Mouse (Mus musculus) embryonic facial prominence, embryonic 10.5 days (tissue): ENCODE results near the gene Olfr523. TPM values are rescaled to one million over a fixed set of nuclear protein-coding genes. Genes with fewer than 3 reads are reported as not detected.

ENCODE experiments used
- DNase-seq: peaks from one replicate; pipeline ENCODE4 v3.0.0-alpha.2; 2017; ENCODE audit warnings: low spot score
- H3K27ac ChIP-seq: fragments of 300-500 bp; sonication (generic); replicated peaks from 2 replicates; pipeline ENCODE4 v1.5.1; 2016; ENCODE audit warnings: mild to moderate bottlenecking
- H3K27me3 ChIP-seq: fragments of 300-500 bp; sonication (generic); replicated peaks from 2 replicates; pipeline ENCODE4 v1.6.1; 2016; ENCODE audit warnings: low read depth, mild to moderate bottlenecking; ENCODE audit not compliant: poor library complexity, severe bottlenecking
- H3K36me3 ChIP-seq: fragments of 300-500 bp; sonication (generic); replicated peaks from 2 replicates; pipeline ENCODE4 v1.6.1; 2016; ENCODE audit warnings: mild to moderate bottlenecking, moderate library complexity
- H3K4me1 ChIP-seq: fragments of 300-500 bp; sonication (generic); 2 replicates; pipeline ENCODE4 v1.6.1; 2016
- H3K4me3 ChIP-seq: fragments of 300-500 bp; sonication (generic); 2 replicates; pipeline ENCODE4 v1.5.1; 2016; ENCODE audit warnings: mild to moderate bottlenecking, moderate library complexity
- H3K9me3 ChIP-seq: fragments of 300-500 bp; sonication (generic); 2 replicates; pipeline ENCODE4 v1.6.1; 2016; ENCODE audit warnings: mild to moderate bottlenecking
- WGBS: fragments of 180-500 bp; shearing (Covaris S2); methylation state at CpG from one replicate; pipeline ENCODE4 v1.1.7; 2016; 5-methylcytosine and 5-hydroxymethylcytosine counted together
- polyA plus RNA-seq: library from polyadenylated mRNA; unstranded; fragments of >200 nt; fragmentation: Nextera tagmentation; extraction: Ambion mirVana; gene quantifications from 2 replicates; pipeline ENCODE4 v1.2.1, GENCODE M21; 2016

The Olfr523 gene
- polyA plus RNA-seq, 1 experiment from 2014 or later: not detected

DNA sequence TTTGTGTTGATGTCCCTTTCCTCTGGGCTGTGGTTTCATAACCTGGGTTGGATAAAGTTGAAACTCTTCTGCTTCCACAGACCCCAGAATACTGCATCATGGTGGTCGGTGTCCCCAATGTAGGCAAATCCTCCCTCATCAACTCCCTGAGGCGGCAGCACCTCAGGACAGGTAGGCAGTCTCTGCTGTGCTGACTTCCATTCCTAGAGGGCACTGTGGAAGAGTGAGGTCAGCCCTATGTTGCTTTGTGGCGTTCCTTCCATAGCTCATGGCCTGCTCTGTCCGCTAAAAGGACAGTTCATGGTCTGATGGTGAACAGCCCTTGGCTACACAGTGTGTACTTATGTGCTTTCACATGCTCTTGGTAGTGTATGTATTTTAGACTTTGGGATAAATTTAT, 28.5 kb upstream of the Olfr523 start:
- H3K9me3 ChIP-seq: no peaks in the 10 kb centered on the region
- no peaks in the 10 kb centered on the region for H3K27me3 ChIP-seq
- no peak overlapping the region for H3K4me3 ChIP-seq
- H3K36me3 ChIP-seq: peaks cover 6% of the 10 kb centered on the region
- WGBS: 84% methylated on average over 4 of the region's 4 CpGs
- H3K27ac ChIP-seq: no peak overlapping the region
- no peak for DNase-seq
- H3K4me1 ChIP-seq: no peaks in the 10 kb centered on the region

DNA sequence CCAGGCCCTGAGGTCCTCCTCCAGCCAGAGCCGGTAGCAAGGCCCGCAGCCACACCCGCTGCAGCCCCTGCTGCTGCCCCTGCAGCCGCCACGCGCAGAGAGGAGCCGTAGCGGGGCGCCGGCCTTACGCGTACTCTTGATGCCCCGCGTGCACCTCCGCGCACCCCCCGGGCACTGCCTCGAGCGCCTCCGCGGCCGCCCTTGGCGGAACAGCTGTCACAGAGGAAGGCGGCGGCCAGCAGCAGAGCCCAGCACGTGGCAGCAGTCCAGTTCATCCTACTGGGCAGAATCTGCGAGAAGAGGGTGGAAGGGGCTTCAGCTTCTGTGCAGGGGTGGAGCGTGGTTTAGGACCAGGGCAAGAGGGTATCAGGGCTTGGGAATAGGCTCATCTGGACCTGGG, 19.6 kb upstream of the Olfr523 start:
- H3K4me1 ChIP-seq: peaks cover 19% of the 10 kb centered on the region
- DNase-seq: peak; percentile 49
- WGBS: 6% methylated on average over 28 of the region's 28 CpGs
- no peak overlapping the region; the same call in 1 of the 2 replicates for H3K27ac ChIP-seq
- no peaks in the 10 kb centered on the region for H3K36me3 ChIP-seq
- peaks cover 62% of the 10 kb centered on the region for H3K27me3 ChIP-seq
- H3K9me3 ChIP-seq: no peaks in the 10 kb centered on the region
- peak overlapping the region; percentile 53 for H3K4me3 ChIP-seq

DNA sequence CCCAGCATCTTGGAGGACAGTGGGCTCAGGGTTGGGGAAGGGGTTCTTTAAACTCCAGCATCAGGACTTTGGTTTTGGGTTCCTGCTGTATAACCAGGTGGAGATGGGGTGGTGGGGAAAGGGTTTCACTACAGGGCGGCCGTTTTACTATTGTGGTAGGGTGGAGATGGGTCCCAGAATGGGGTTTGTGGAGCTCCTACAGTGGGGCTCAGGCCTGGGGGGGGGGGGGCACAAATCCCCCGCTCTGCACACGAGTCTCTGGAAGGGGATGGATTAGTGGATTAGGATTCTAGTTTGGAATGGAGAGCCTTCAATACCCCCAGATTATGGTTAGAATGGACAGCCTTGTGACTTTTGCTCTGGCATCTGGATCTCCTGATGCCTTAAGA, 19.2 kb upstream of the Olfr523 start:
- no peak overlapping the region for H3K27ac ChIP-seq
- no peaks in the 10 kb centered on the region for H3K36me3 ChIP-seq
- H3K4me1 ChIP-seq: peaks cover 19% of the 10 kb centered on the region
- no peaks in the 10 kb centered on the region for H3K9me3 ChIP-seq
- peaks cover 64% of the 10 kb centered on the region for H3K27me3 ChIP-seq
- peak overlapping the region; percentile 53 for H3K4me3 ChIP-seq
- WGBS: 16% methylated on average over 4 of the region's 4 CpGs
- DNase-seq: no peak

DNA sequence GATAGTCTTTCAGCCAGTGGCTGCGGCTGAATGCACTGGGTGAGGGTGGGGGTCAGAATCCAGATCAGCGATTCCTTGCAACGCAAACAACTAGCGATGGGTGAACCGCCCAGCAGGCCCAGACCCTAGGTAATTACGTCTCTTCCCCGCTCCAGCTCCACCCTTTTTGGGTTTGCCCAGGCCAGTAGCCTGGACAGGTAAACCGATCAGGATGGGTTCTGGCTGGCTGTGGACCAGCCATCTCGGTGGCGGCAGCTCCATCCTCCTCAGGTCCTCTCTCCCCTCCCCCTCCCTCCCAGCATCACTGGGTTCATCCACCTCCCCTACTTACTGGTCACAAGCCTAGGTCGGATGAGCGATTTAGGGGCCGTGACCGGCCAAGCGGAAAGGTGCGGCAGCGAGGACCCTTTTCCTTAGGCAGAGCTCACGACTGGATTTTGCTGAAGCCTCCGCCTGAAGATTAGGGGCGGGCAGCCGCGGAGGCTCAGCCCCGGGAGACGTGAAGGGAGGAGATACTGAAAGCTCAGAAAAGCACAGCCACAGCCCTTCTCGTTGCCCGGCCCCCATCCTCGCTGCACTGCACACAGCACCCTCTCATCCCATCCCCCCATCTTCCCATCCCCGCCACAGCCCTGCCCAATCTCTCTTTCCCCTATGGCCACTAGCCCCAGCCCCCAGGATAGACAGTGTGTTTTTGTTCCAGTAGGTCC, 18.6 kb upstream of the Olfr523 start, which contains the start of gene Sprn:
Gene Sprn (minus strand): TSS at position 660 of the 710 bp plus-strand sequence.
- Histone ChIP-seq H3K9me3 (no peaks in the 10 kb centered on the region), H3K27me3 (peaks cover 64% of the 10 kb centered on the region), H3K27ac (peak within 1 kb of the TSS; percentile 14; the same call in 1 of the 2 replicates), H3K4me3 (peak within 1 kb of the TSS; percentile 53), H3K4me1 (peaks cover 19% of the 10 kb centered on the region), H3K36me3 (no peaks in the 10 kb centered on the region)
- DNase-seq: peak; percentile 37
- WGBS: 2% methylated on average over 28 of the region's 28 CpGs

DNA sequence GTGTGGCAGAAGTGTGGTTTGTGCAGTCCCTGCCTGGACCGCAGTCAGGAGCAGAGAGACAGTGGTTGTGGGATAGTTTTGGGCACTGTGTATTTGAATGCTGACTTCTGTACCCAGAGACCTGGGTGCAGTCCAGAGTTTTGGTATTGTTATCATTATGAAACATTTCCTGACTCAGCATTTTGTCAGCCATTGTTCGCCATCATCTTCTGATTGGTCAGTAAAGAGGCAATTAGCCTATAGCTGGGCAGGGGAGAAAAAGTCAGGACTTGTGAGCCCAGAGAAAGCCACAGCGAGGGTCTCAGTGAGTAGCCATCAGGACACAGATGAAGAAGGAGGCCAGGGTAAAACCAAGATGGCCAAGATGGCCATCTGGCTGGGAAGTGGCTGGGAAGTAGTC, 12.7 kb upstream of the Olfr523 start:
- peaks cover 27% of the 10 kb centered on the region for H3K27me3 ChIP-seq
- H3K4me1 ChIP-seq: no peaks in the 10 kb centered on the region
- DNase-seq: no peak
- H3K36me3 ChIP-seq: no peaks in the 10 kb centered on the region
- H3K27ac ChIP-seq: no peak overlapping the region
- WGBS: 88% methylated on average over 3 of the region's 3 CpGs
- no peaks in the 10 kb centered on the region for H3K9me3 ChIP-seq
- H3K4me3 ChIP-seq: no peak overlapping the region

DNA sequence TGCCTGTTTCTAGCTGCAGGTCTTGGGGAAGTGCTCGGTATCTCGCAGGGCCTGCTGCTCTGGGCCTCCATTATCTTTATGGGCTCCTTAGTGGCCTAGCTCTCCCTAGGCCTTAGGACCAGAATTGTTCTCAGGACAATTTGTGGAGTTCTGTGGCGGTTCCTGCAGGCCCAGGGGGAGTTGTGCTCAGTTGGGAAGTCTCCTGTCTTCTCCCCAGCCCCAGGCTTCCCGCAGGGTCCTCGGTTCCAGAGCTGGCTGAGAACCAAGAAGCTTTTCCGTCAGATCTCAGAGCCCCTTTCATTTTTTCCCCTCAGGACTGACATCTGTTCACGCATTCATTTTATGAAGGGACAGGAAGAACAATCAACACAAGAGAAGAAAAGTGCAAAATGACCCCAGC, 8.4 kb upstream of the Olfr523 start, which contains the start of gene Olfr522:
Gene Olfr522 (minus strand): TSS at position 101 of the 400 bp plus-strand sequence.
- WGBS: 77% methylated on average over 7 of the region's 7 CpGs
- no peaks in the 10 kb centered on the region for H3K27me3 ChIP-seq
- H3K36me3 ChIP-seq: no peaks in the 10 kb centered on the region
- no peaks in the 10 kb centered on the region for H3K4me1 ChIP-seq
- no peaks in the 10 kb centered on the region for H3K9me3 ChIP-seq
- no peak within 1 kb of the TSS for H3K27ac ChIP-seq
- H3K4me3 ChIP-seq: no peak within 1 kb of the TSS
- no peak for DNase-seq

DNA sequence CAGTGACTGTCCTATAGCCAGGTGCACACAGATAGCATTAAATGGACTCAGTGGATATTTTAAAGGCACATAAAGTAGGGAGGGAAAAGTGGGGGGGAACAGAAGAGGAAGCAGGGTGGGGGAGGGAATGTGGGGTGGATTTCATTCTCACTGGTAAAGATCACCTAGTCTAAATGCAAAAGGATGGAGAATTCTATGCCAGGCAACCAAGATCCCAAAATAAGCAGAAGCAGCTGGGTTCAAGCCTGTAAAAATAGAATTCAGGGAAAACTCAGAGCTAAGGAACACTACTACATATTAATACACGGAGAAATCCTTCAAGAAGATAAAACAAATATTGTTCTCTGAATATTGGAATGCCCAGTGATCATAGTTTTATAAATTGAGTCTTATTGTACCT, 5.1 kb upstream of the Olfr523 start:
- Histone ChIP-seq H3K4me1 (no peaks in the 10 kb centered on the region), H3K27me3 (no peaks in the 10 kb centered on the region), H3K27ac (no peak overlapping the region), H3K4me3 (no peak overlapping the region), H3K9me3 (no peaks in the 10 kb centered on the region), H3K36me3 (no peaks in the 10 kb centered on the region)
- no peak for DNase-seq
- 82% methylated on average over 1 of the region's 1 CpGs for WGBS

DNA sequence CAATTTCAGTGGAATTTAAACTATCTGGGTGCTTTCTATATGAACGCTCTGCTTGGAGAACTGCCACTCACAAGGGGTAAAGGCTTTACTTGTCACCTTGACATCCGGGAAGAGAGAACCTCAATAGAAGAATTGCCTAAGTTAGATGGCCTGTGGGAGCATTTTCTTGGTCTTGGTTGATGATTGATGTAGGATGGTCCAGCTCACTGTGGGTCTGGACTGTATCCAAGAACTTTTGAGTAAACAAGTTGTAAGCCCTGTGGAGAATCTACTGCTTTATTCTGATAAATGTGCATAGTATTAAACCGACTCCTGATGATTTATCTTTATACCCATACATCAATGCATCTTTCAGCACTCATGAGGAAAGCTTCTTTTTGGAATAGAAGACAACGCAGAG, 3.6 kb upstream of the Olfr523 start:
- Histone ChIP-seq H3K4me3 (no peak overlapping the region), H3K4me1 (no peaks in the 10 kb centered on the region), H3K9me3 (no peaks in the 10 kb centered on the region), H3K36me3 (no peaks in the 10 kb centered on the region), H3K27ac (no peak overlapping the region), H3K27me3 (no peaks in the 10 kb centered on the region)
- WGBS: 76% methylated on average over 4 of the region's 4 CpGs
- no peak for DNase-seq

DNA sequence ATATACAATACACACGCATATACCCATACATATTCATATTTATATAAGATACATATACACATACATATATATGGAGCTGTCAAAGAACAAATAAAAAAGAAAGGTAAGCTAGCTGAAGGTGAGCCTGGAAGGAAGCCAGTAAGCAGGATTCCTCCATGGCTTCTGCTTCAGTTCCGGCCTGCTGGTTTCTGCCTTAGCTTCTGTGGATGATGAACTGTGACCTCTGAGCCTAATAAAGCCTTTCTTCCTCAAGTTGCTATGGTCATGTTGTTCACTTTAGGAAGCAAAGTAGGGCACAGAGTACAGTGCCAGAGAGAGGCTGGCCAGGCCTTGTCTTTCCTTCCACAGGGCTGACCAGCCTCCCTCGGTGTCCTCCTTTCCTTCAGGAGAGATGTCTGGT, 2.2 kb upstream of the Olfr523 start:
- no peaks in the 10 kb centered on the region for H3K4me1 ChIP-seq
- H3K27ac ChIP-seq: no peak overlapping the region
- no peaks in the 10 kb centered on the region for H3K9me3 ChIP-seq
- no peaks in the 10 kb centered on the region for H3K27me3 ChIP-seq
- WGBS: 92% methylated on average over 3 of the region's 3 CpGs
- DNase-seq: no peak
- H3K4me3 ChIP-seq: no peak overlapping the region
- no peaks in the 10 kb centered on the region for H3K36me3 ChIP-seq

DNA sequence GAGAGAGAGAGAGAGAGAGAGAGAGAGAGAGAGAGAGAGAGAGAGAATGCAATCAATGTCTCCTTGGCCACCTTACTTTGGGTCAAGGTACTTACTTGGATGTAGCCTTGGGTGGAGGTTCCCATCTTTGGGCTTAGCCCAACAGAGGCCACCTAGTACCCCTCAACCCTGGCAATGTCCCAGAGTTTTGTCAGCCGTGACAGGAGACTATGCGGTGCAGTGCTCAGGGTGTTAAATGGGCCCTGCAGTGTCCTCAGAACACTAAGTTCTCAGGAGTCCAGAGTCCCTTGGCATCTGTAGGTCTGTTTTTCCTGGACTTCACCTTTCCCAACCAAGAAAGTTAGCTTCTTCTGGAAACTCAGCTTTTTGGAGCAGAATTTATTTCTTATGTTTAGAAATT, 6.2 kb downstream of the Olfr523 start:
- no peaks in the 10 kb centered on the region for H3K9me3 ChIP-seq
- DNase-seq: no peak
- no peak overlapping the region for H3K27ac ChIP-seq
- no peaks in the 10 kb centered on the region for H3K27me3 ChIP-seq
- H3K4me1 ChIP-seq: no peaks in the 10 kb centered on the region
- no peaks in the 10 kb centered on the region for H3K36me3 ChIP-seq
- H3K4me3 ChIP-seq: no peak overlapping the region
- 84% methylated on average over 2 of the region's 2 CpGs for WGBS

DNA sequence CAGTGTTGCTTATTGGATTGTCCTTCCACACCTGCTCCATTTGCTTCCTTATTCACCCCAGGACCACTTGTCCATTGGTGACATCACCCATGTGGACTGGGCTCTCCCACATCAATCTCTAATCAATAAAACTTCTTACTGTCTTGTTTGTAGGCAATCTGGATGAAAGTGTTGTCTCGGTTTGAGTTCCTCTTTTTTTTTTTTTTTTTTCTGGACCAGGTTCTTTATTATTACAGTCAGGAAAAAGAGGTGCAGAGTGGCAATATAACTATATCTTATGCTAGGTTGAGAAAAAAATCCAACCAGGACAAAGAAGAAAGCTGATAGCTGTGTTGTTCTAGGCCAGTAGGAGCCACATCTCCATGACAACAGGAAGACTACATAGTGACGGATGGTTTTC, 7.7 kb downstream of the Olfr523 start:
- Histone ChIP-seq H3K4me1 (no peaks in the 10 kb centered on the region), H3K27ac (no peak overlapping the region), H3K9me3 (no peaks in the 10 kb centered on the region), H3K36me3 (no peaks in the 10 kb centered on the region), H3K4me3 (no peak overlapping the region), H3K27me3 (no peaks in the 10 kb centered on the region)
- WGBS: 90% methylated on average over 2 of the region's 2 CpGs
- no peak for DNase-seq

DNA sequence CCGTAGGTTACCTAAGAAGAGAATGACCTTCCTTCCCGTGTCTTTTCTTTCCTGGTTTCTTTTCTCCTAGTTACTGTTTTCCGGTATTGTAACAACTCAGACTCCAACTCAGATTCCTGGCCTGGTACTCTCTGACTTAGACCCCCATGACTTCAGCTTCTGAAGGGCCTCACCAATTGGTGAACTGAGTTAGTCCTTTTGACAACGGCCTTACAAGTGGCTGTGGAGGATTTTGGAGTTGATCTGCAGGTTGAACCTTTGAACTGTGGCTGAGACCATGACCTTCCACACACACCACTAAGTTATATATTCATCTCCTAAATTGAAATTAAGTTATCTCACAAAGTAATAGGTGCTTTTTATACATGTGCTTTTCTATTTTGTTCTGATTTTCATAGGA, 11.2 kb downstream of the Olfr523 start:
- no peaks in the 10 kb centered on the region for H3K4me1 ChIP-seq
- 85% methylated on average over 4 of the region's 4 CpGs for WGBS

More for the DNA sequence above, 11.2 kb downstream of the Olfr523 start:
- H3K4me3 ChIP-seq: no peak overlapping the region
- H3K27me3 ChIP-seq: no peaks in the 10 kb centered on the region
- no peak overlapping the region for H3K27ac ChIP-seq
- H3K9me3 ChIP-seq: no peaks in the 10 kb centered on the region
- H3K36me3 ChIP-seq: no peaks in the 10 kb centered on the region
- no peak for DNase-seq
